Mouse (Mus musculus) liver, embryonic 12.5 days (tissue): ENCODE measurements at regions not wholly inside any gene's neighbourhood (a gene's known extent, or its start where the extent isn't known, plus 50 kb on each side); places are given as distances from the start of the nearest gene placed in this dataset.

Experiments
- ATAC-seq: fragments of 200-750 bp; cut with Nextera tagmentation; 2 replicates; pipeline ENCODE4 v1.8.0; 2017; ENCODE audit warnings: moderate number of reproducible peaks, mild to moderate bottlenecking, moderate library complexity
- H3K27ac ChIP-seq: fragments of 300-500 bp; sonication (generic); 2 replicates; pipeline ENCODE4 v1.5.1; 2016; ENCODE audit warnings: mild to moderate bottlenecking
- H3K27me3 ChIP-seq: fragments of 300-500 bp; sonication (generic); replicated peaks from 2 replicates; pipeline ENCODE4 v1.6.1; 2016; ENCODE audit warnings: mild to moderate bottlenecking, moderate library complexity
- H3K36me3 ChIP-seq: fragments of 300-500 bp; sonication (generic); 2 replicates; pipeline ENCODE4 v1.6.1; 2016; ENCODE audit warnings: mild to moderate bottlenecking, moderate library complexity
- H3K4me1 ChIP-seq: fragments of 300-500 bp; sonication (generic); 2 replicates; pipeline ENCODE4 v1.6.1; 2016
- H3K4me2 ChIP-seq: fragments of 300-500 bp; sonication (generic); 2 replicates; pipeline ENCODE4 v1.6.1; 2016; ENCODE audit warnings: mild to moderate bottlenecking, moderate library complexity
- H3K4me3 ChIP-seq: fragments of 300-500 bp; sonication (generic); 2 replicates; pipeline ENCODE4 v1.5.1; 2016; ENCODE audit warnings: mild to moderate bottlenecking, moderate library complexity
- H3K9ac ChIP-seq: fragments of 300-500 bp; sonication (generic); 2 replicates; pipeline ENCODE4 v1.6.1; 2016; ENCODE audit warnings: mild to moderate bottlenecking, moderate library complexity
- H3K9me3 ChIP-seq: fragments of 300-500 bp; sonication (generic); replicated peaks from 2 replicates; pipeline ENCODE4 v1.6.1; 2016; ENCODE audit warnings: mild to moderate bottlenecking, moderate library complexity
- WGBS: fragments of 180-500 bp; shearing (Covaris S2); methylation state at CpG from one replicate; pipeline ENCODE4 v1.1.7; 2016; ENCODE audit not compliant: insufficient replicate concordance; 5-methylcytosine and 5-hydroxymethylcytosine counted together

DNA sequence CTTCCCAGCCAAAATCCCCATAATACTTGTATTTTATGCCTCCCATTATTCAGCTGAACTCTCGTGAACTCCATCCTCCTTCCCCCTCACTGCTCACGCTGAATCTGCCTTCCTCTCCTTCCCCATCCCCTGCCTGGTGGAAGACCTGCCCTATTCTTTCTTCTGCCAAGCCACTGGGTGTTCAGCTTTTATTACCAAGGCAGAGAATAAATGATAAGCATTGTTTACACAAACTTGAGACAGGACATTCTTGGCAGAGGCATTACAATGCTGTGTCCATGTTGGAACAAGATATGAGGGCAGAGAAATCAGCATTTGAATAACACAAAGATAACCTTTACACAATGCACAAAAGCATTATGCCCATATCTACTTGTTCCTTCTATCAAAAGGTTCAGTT lies 80.2 kb downstream of the Dhrs2 start:
- Histone ChIP-seq H3K4me2 (no peak overlapping the region), H3K4me3 (no peak overlapping the region), H3K9me3 (no peaks in the 10 kb centered on the region), H3K27ac (no peak overlapping the region), H3K9ac (no peak overlapping the region), H3K4me1 (no peaks in the 10 kb centered on the region), H3K36me3 (no peaks in the 10 kb centered on the region), H3K27me3 (no peaks in the 10 kb centered on the region; the same call in 1 of the 2 replicates)
- 52% methylated on average over 2 of the region's 2 CpGs for WGBS
- ATAC-seq: no peak

DNA sequence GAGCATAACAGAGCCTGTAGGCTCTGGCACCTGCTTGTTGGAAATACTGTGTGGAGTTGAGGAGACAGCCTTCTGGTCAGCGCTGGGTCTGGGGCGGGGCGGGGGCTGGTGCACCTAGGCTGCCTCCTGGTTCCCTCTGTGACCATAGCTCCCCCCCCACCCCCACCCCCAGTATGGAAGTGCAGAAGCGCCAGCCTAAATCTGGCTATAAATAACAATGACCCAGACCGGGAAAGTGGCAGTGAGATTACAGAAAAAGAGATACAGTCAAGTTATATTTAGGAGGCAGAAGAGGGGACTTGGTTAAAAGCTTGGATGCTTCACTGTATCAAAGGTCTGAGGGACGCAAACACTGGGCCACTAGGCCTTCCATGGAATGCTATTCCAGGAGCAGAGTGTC lies 91.8 kb downstream of the Dhrs2 start:
- Histone ChIP-seq H3K27me3 (no peaks in the 10 kb centered on the region), H3K36me3 (no peaks in the 10 kb centered on the region), H3K9me3 (no peaks in the 10 kb centered on the region), H3K4me2 (no peak overlapping the region), H3K9ac (no peak overlapping the region), H3K4me3 (no peak overlapping the region), H3K27ac (no peak overlapping the region), H3K4me1 (no peaks in the 10 kb centered on the region)
- ATAC-seq: no peak
- 68% methylated on average over 6 of the region's 6 CpGs for WGBS

DNA sequence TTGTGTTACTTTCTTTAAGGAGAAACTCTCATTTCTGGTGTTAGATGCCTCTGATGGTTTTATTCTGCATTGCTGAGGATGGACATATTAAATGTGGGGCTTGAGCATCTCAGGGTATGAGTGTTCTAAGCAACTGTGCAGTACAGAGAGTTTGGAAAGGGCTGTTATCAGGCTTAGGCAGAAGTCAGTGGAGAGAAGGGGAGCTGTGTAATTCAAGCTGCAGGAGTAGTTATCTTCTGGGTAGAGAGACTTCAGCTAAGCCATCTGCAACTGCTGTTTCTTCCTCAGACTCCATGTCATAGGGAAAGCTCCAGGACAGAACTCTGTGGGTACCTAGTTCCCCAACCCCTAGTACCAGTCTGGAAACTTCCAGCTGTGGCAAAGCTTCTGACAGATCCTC lies 102.1 kb downstream of the Dhrs2 start:
- H3K4me3 ChIP-seq: no peak overlapping the region
- H3K9ac ChIP-seq: no peak overlapping the region
- peak; percentile 98 for ATAC-seq
- H3K4me1 ChIP-seq: peaks cover 24% of the 10 kb centered on the region
- no peaks in the 10 kb centered on the region for H3K27me3 ChIP-seq
- no peaks in the 10 kb centered on the region for H3K36me3 ChIP-seq
- peak overlapping the region; percentile 25 for H3K4me2 ChIP-seq
- no peaks in the 10 kb centered on the region for H3K9me3 ChIP-seq
- H3K27ac ChIP-seq: peak overlapping the region; percentile 72

DNA sequence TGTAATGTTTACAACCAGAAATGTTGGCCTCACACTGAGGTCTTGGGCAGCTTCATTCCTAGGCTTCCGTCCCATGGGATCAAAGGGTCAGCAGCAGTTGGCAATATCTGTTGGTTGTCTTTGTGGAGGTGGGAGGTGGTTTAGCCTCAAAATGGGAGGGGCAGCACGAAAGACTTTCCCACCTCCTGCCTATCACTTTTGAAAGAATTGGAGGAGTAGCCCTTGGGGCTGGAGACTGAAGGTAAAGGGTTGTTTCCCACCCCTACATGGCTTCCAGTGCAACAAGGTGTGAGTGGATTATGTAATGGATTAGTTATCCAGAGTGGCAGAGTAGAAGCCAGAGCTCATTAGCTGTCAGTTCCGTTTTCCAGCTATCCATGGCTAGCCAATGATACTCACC lies 102.5 kb downstream of the Dhrs2 start:
- H3K4me3 ChIP-seq: no peak overlapping the region
- no peaks in the 10 kb centered on the region for H3K36me3 ChIP-seq
- no peaks in the 10 kb centered on the region for H3K27me3 ChIP-seq
- 37% methylated on average over 3 of the region's 3 CpGs for WGBS
- peak; percentile 62 for ATAC-seq
- peak overlapping the region; percentile 25 for H3K4me2 ChIP-seq
- no peak overlapping the region for H3K9ac ChIP-seq
- H3K9me3 ChIP-seq: no peaks in the 10 kb centered on the region
- peaks cover 24% of the 10 kb centered on the region for H3K4me1 ChIP-seq
- H3K27ac ChIP-seq: peak overlapping the region; percentile 72

DNA sequence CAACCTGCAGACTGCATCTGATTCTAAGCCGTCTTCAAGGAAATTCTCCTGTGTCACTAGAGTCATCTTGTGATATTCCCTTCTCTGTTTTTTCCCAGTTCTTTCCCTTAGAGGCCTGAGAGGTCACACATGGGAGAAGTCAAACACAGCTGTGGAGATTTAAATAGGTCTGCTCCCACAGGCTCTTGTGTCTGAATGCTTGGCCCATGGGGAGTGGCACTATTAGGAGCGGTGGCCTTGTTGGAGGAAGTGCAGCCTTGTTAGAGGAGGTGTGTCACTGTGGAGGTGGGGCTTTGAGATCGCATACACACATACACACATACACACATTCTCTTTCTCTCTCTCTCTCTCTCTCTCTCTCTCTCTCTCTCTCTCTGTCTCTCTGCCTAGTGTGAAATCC lies 112.0 kb downstream of the Dhrs2 start:
- 56% methylated on average over 3 of the region's 3 CpGs for WGBS
- Histone ChIP-seq H3K4me1 (peaks cover 22% of the 10 kb centered on the region), H3K9ac (no peak overlapping the region), H3K27me3 (no peaks in the 10 kb centered on the region), H3K9me3 (no peaks in the 10 kb centered on the region), H3K27ac (no peak overlapping the region), H3K36me3 (no peaks in the 10 kb centered on the region), H3K4me3 (no peak overlapping the region), H3K4me2 (no peak overlapping the region)
- ATAC-seq: no peak

DNA sequence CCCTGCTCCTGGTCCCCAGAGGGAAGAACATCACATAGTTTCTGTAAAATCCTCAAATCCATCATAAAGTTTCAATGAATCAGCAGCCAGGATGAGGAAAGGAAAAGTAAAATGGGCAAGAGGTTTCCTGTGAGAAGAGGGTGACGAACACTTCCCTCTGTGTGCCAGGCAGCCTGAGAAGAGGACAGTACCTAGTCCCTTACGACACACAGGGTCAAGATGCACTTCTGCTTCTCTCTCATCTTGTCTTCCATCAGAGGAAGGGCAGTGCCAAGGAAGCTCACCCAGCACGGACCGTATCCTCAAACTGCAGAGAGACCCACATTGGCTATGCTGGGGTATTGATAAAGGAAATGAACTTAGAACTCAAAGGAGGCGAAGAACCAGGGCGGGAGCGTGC lies 112.5 kb downstream of the Dhrs2 start:
- H3K9me3 ChIP-seq: no peaks in the 10 kb centered on the region
- H3K4me3 ChIP-seq: no peak overlapping the region
- H3K4me1 ChIP-seq: peaks cover 26% of the 10 kb centered on the region
- H3K9ac ChIP-seq: no peak overlapping the region
- WGBS: 75% methylated on average over 7 of the region's 7 CpGs
- H3K36me3 ChIP-seq: no peaks in the 10 kb centered on the region
- H3K27me3 ChIP-seq: no peaks in the 10 kb centered on the region
- H3K4me2 ChIP-seq: no peak overlapping the region
- ATAC-seq: no peak
- H3K27ac ChIP-seq: no peak overlapping the region

DNA sequence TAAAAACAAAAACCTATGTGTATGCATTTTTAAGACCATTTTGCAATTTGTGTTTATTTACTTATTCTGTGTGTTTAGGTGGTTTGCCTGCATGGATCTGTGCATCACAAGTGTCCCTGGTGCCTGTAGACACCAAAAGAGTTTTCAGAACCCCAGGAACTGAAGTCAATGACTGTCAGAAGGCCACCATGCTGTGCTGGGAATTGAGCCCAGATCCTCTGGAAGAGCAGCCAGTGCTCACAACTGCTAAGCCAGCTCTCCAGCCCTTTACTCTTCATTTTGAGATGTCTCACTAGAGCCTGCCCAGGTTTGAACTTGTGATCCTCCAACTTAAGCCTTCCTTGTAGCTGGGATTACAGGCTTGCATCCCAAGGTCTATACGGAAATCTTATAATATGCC lies 113.8 kb downstream of the Dhrs2 start:
- ATAC-seq: no peak
- no peak overlapping the region for H3K27ac ChIP-seq
- no peaks in the 10 kb centered on the region for H3K9me3 ChIP-seq
- no peaks in the 10 kb centered on the region for H3K36me3 ChIP-seq
- peaks cover 34% of the 10 kb centered on the region for H3K4me1 ChIP-seq
- H3K4me2 ChIP-seq: no peak overlapping the region
- WGBS: 59% methylated on average over 1 of the region's 1 CpGs
- H3K27me3 ChIP-seq: no peaks in the 10 kb centered on the region
- H3K9ac ChIP-seq: no peak overlapping the region
- no peak overlapping the region for H3K4me3 ChIP-seq

DNA sequence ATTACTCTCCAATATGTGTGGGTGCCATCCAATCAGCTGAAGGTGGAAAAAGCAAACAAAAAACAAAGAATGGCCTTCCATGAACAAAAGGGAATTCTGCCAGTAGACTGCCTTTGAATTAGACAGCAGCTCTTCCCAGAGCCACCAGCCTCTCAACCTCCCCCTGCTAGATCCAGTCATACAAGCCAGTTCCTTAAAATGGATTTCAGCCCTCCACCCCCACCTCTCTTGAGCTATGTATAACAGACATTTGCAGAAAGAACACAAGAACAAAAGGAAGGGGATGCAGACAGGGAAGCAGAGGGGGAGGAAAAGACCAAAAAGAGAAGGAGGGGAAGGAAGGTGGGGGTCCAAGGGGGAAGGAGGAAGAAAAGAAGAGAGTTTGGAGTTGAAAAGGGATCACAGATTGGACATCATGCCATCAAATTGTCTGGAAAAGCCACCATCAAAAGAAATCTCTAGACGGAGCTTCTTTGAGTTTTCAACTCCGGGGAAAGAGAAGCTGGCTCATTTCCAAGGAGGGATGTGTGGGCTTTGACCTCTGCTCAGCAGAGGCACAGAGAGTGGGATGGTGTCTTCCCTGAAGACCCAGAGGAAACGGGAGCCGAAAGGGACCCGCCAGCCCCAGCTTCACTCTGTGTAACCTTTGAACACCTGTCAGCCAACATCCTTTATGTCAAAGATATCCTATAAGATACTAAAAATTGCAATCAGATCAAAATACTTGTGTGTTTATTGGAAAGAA lies 114.8 kb downstream of the Dhrs2 start:
- Histone ChIP-seq H3K4me3 (no peak overlapping the region), H3K27ac (no peak overlapping the region), H3K36me3 (no peaks in the 10 kb centered on the region), H3K4me1 (peaks cover 34% of the 10 kb centered on the region), H3K27me3 (no peaks in the 10 kb centered on the region), H3K9ac (no peak overlapping the region), H3K4me2 (no peak overlapping the region), H3K9me3 (no peaks in the 10 kb centered on the region)
- ATAC-seq: no peak
- 61% methylated on average over 5 of the region's 5 CpGs for WGBS

DNA sequence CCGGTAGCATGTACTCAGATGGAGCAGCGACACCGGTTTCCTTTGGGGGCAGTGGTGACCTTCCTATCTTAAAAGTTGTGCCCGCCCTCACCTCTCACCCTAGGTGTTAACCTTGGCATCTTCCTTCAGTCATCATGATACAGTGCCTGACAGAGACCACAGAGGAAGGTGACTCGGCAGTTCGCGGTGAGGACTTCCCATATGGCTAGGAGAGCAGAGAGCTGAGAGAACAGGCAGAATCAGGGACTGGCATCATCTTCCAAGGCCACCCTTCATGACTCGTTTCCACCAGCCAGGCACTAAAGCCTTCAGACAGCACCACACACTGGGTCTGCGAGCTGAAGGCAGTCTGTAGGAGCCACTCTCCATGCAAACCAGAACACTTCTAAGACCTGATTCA lies 116.2 kb downstream of the Dhrs2 start:
- Histone ChIP-seq H3K36me3 (no peaks in the 10 kb centered on the region), H3K4me3 (no peak overlapping the region), H3K9me3 (no peaks in the 10 kb centered on the region), H3K9ac (no peak overlapping the region), H3K27me3 (no peaks in the 10 kb centered on the region), H3K4me1 (peaks cover 44% of the 10 kb centered on the region), H3K4me2 (no peak overlapping the region), H3K27ac (no peak overlapping the region)
- 27% methylated on average over 9 of the region's 9 CpGs for WGBS
- ATAC-seq: no peak

DNA sequence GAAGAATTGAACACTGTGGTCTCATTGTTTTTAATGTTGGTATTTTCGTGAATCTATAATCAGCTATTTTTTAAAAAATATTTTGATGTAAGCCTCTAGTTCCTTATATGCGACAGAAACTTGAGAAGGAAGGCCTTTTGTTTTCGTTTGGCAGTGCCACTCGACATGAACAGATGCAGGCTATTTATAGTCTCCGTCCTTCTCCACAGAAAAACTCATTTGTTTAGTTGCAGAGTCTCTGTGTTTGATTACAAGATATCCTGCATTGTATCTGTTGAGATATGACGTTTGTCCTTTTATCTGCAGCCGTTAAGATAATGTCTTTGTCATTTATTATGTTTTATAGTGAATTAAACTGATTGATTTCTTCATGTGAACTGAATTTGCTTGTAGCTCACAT lies 116.7 kb downstream of the Dhrs2 start:
- Histone ChIP-seq H3K4me2 (no peak overlapping the region), H3K27ac (no peak overlapping the region), H3K36me3 (no peaks in the 10 kb centered on the region), H3K27me3 (no peaks in the 10 kb centered on the region), H3K4me1 (peaks cover 49% of the 10 kb centered on the region), H3K4me3 (no peak overlapping the region), H3K9ac (no peak overlapping the region), H3K9me3 (no peaks in the 10 kb centered on the region)
- no peak for ATAC-seq
- 39% methylated on average over 7 of the region's 7 CpGs for WGBS

DNA sequence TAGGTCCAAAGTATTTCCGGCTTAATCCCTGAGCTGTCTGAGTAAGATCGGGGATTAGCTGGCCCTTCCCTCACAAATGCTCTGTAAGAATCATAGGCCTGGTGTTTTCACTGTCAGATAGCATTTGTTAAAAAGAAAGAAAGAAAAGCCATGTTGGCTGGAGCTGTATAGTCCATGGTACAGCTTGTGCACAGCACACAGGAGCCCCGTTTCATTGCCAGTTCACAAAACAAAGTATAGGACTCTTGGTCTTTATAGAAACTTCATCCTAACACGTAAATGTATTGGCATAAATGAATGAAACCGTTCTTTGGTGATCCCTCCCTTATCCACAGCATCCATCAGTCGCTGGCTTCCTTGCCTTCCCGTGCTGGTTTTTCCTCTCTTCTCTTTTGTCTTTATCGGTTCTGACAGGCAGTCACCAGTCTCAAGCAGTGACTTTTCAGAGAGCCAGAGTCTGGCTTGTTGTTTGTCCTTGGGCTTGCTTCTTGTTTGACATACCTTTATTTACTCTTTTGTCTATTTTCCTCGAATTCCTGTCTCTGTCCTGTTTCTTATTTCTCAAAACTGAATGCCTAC lies 117.3 kb downstream of the Dhrs2 start:
- H3K27me3 ChIP-seq: no peaks in the 10 kb centered on the region
- ATAC-seq: 0 out of 2 replicates have a peak, but pooled peaks have one; percentile 35
- 33% methylated on average over 9 of the region's 9 CpGs for WGBS
- peak overlapping the region; percentile 41; the same call in 1 of the 2 replicates for H3K27ac ChIP-seq
- H3K4me1 ChIP-seq: peaks cover 50% of the 10 kb centered on the region
- no peaks in the 10 kb centered on the region for H3K9me3 ChIP-seq
- no peak overlapping the region for H3K4me3 ChIP-seq
- H3K4me2 ChIP-seq: peak overlapping the region; percentile 35
- no peak overlapping the region for H3K9ac ChIP-seq
- H3K36me3 ChIP-seq: no peaks in the 10 kb centered on the region

DNA sequence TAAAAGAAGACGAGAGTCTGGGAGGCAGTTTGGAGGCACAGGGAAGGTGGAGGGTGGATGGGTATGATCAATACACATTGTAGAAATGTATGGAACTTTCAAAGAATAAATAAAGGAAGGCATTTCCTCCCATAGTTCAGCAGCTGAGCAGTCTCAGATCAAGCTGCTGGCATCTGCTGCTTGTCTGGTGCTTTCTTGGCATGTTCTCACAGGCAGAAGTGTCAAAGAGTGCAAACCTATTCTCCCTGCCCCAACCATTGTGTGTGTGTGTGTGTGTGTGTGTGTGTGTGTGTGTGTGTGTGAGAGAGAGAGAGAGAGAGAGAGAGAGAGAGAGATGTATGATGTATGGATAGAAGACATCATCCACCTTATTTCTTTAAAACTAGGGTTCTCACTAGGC lies 121.5 kb downstream of the Dhrs2 start:
- WGBS: 47% methylated on average over 1 of the region's 1 CpGs
- no peak for ATAC-seq

More for the DNA sequence above, 121.5 kb downstream of the Dhrs2 start:
- Histone ChIP-seq H3K4me3 (no peak overlapping the region), H3K27me3 (no peaks in the 10 kb centered on the region), H3K4me1 (peaks cover 62% of the 10 kb centered on the region), H3K9me3 (no peaks in the 10 kb centered on the region), H3K4me2 (peak overlapping the region; percentile 50; the same call in 1 of the 2 replicates), H3K27ac (peak overlapping the region; percentile 54; the same call in 1 of the 2 replicates), H3K36me3 (no peaks in the 10 kb centered on the region), H3K9ac (no peak overlapping the region)
